Mouse (Mus musculus) small intestine, adult 2 months (tissue): ENCODE data around the gene Inafm1.

Experiments
- CTCF ChIP-seq: fragments of 200-500 bp; IDR thresholded peaks from 2 replicates; pipeline ENCODE4 v1.5.1; 2012; ENCODE audit warnings: low read depth, mild to moderate bottlenecking, control low read depth, inconsistent platforms, low read length, moderate library complexity, mixed read lengths; ENCODE audit not compliant: insufficient replicate concordance, insufficient read length; ENCODE audit errors: extremely low read depth
- POLR2A ChIP-seq: fragments of 200-500 bp; IDR thresholded peaks from 2 replicates; pipeline ENCODE4 v1.6.1; 2012; ENCODE audit warnings: low read depth, mild to moderate bottlenecking, control low read depth, inconsistent platforms, low read length, moderate library complexity

GRCm38 (mm10) chr7:16287016-16287415 is 13.6 kb upstream of the Inafm1 start:
- TF ChIP-seq CTCF (no peak), POLR2A (no peak)
